30 mouse cellular contexts compared by ENCODE assay signal in the genomic region with DNA sequence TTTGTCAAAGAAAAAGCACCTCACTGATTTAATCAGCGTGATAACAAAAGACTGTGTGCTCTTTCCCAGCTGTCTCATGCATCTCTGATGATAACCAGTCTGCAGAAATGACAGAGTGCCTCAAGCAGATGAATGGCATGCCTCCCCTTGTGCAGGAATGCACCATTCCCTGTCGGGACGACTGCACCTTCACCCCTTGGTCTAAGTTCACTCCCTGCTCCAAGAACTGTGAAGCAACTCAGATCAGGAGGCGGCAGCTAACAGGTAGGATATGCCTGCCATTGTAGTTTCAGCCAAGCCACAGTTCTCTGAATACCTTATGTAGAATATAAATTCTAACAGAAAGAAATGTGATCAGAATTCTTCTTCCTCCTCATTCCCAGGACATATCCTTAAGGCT.
DNase-seq lines count a peak whose midpoint lies in the region; ATAC-seq and TF ChIP-seq lines count a peak whose summit lies in the region.
"Had no signal": no experiment of that assay in that cellular context is flagged by ENCODE, and none has a peak within 500 bp of the region (broad histone marks: within the 10 kb centered on the region; RNA-seq: fewer than 3 reads in every experiment).

No protein-coding gene starts in this region.

- H3K27me3 ChIP-seq in kidney, embryonic 15.5 days = no peaks in the 10 kb centered on the region
- no peaks in the 10 kb centered on the region for H3K27me3 ChIP-seq in intestine, embryonic 15.5 days (replicated peaks)
- H3K27me3 ChIP-seq: embryonic facial prominence, embryonic 13.5 days; hindbrain, embryonic 15.5 days; limb, embryonic 13.5 days; liver, embryonic 13.5 days; midbrain, embryonic 15.5 days; neural tube, embryonic 15.5 days had no signal

- H3K4me1 ChIP-seq in kidney, embryonic 15.5 days = no peaks in the 10 kb centered on the region
- H3K4me1 ChIP-seq in intestine, embryonic 15.5 days (replicated peaks) = no peaks in the 10 kb centered on the region
- H3K4me1 ChIP-seq in lung, adult 2 months (ENCODE audit: control insufficient read depth, insufficient read depth, low read length) = no peaks in the 10 kb centered on the region
- H3K4me1 ChIP-seq: embryonic facial prominence, embryonic 13.5 days; forebrain, embryonic 10.5 days; hindbrain, embryonic 10.5 days; limb, embryonic 13.5 days; liver, embryonic 13.5 days; midbrain, embryonic 15.5 days; neural tube, embryonic 15.5 days had no signal

- no peak overlapping the region for H3K27ac ChIP-seq in kidney, embryonic 15.5 days
- H3K27ac ChIP-seq in intestine, embryonic 15.5 days = no peak overlapping the region
- H3K27ac ChIP-seq: embryonic facial prominence, embryonic 13.5 days; forebrain, embryonic 10.5 days; hindbrain, embryonic 10.5 days; hindbrain, embryonic 15.5 days; limb, embryonic 13.5 days; liver, embryonic 13.5 days; macrophage; midbrain, embryonic 10.5 days; midbrain, embryonic 15.5 days; neural tube, embryonic 15.5 days had no signal

- H3K4me2 ChIP-seq in kidney, embryonic 15.5 days = no peak overlapping the region
- no peak overlapping the region for H3K4me2 ChIP-seq in intestine, embryonic 15.5 days (replicated peaks)
- H3K4me2 ChIP-seq: embryonic facial prominence, embryonic 13.5 days; hindbrain, embryonic 15.5 days; limb, embryonic 13.5 days; liver, embryonic 13.5 days; midbrain, embryonic 15.5 days; neural tube, embryonic 15.5 days had no signal

- ATAC-seq in kidney, embryonic 15.5 days (replicated peaks; ENCODE audit: low FRiP score) = no peak
- ATAC-seq in intestine, embryonic 15.5 days = peak; percentile 90
- no peak for ATAC-seq in inflammation-experienced regulatory T-cells, adult 6 months
- no peak for ATAC-seq in megakaryocyte-erythroid progenitor cell, adult 5-6 weeks (replicated peaks; ENCODE audit: low FRiP score, low TSS enrichment, poor library complexity, severe bottlenecking)
- ATAC-seq: forebrain, postnatal 0 days; midbrain, embryonic 15.5 days; Patski had no signal

- H3K9ac ChIP-seq in kidney, embryonic 15.5 days = no peak overlapping the region
- no peak overlapping the region for H3K9ac ChIP-seq in intestine, embryonic 15.5 days
- H3K9ac ChIP-seq: embryonic facial prominence, embryonic 13.5 days; forebrain, postnatal 0 days; hindbrain, embryonic 15.5 days; limb, embryonic 13.5 days; liver, embryonic 13.5 days; midbrain, embryonic 15.5 days; neural tube, embryonic 15.5 days had no signal

- 50% methylated on average over 4 of the region's 4 CpGs for WGBS in kidney, embryonic 15.5 days
- 28% methylated on average over 4 of the region's 4 CpGs for WGBS in intestine, embryonic 15.5 days
- 38% methylated on average over 4 of the region's 4 CpGs for whole genome bisulfite sequencing in lung, adult 2 months

- no peak for TF ChIP-seq POLR2A in lung, adult 2 months (IDR thresholded peaks at IDR 0.05; ENCODE audit: borderline replicate concordance, extremely low read depth, low read depth, low read length)

- H3K4me3 ChIP-seq in kidney, embryonic 15.5 days (replicated peaks) = no peak overlapping the region
- H3K4me3 ChIP-seq in intestine, embryonic 15.5 days (replicated peaks) = no peak overlapping the region
- no peak overlapping the region for H3K4me3 ChIP-seq in lung, adult 2 months (replicated peaks; ENCODE audit: extremely low read depth, low read depth, low read length)
- H3K4me3 ChIP-seq: embryonic facial prominence, embryonic 13.5 days; forebrain, embryonic 10.5 days; hindbrain, embryonic 10.5 days; hindbrain, embryonic 15.5 days; limb, embryonic 13.5 days; liver, embryonic 13.5 days; midbrain, embryonic 10.5 days; midbrain, embryonic 15.5 days; neural tube, embryonic 15.5 days had no signal

- H3K36me3 ChIP-seq in kidney, embryonic 15.5 days = no peaks in the 10 kb centered on the region
- H3K36me3 ChIP-seq in intestine, embryonic 15.5 days = no peaks in the 10 kb centered on the region
- H3K36me3 ChIP-seq: embryonic facial prominence, embryonic 13.5 days; forebrain, embryonic 10.5 days; hindbrain, embryonic 10.5 days; hindbrain, embryonic 15.5 days; limb, embryonic 13.5 days; liver, embryonic 13.5 days; midbrain, embryonic 10.5 days; midbrain, embryonic 15.5 days; neural tube, embryonic 15.5 days had no signal

- no peak for TF ChIP-seq CTCF in lung, adult 2 months (IDR thresholded peaks at IDR 0.05; ENCODE audit: insufficient read depth, low read length)

- peak; percentile 6 for DNase-seq in kidney, adult 11 months
- peak; percentile 21 for DNase-seq in kidney, adult 9 months
- DNase-seq in kidney, postnatal 36 days = peak; percentile 11 to 54
- DNase-seq in lung, adult 2 months = no peak
- DNase-seq: adrenal gland, postnatal 14 days; cerebellum, adult 11 months; cerebellum, adult 9-11 months; forebrain, postnatal 0 days; gastrocnemius, postnatal 10 days; heart, postnatal 14 days; liver, embryonic 13.5 days; lung, adult 18-20 months; lung, postnatal 10 days; retina, postnatal 1 day; right cerebral cortex, postnatal 14 days; thymus, postnatal 25 days had no signal

- H3K9me3 ChIP-seq in kidney, embryonic 15.5 days (replicated peaks) = no peaks in the 10 kb centered on the region
- no peaks in the 10 kb centered on the region for H3K9me3 ChIP-seq in intestine, embryonic 15.5 days
- H3K9me3 ChIP-seq: embryonic facial prominence, embryonic 13.5 days; forebrain, embryonic 10.5 days; hindbrain, embryonic 10.5 days; hindbrain, embryonic 15.5 days; liver, embryonic 13.5 days; midbrain, embryonic 10.5 days; midbrain, embryonic 15.5 days; neural tube, embryonic 15.5 days had no signal
